Mouse (Mus musculus) adrenal gland (tissue): ENCODE data around the gene Dnajc11.

Source experiments
- intact Hi-C: fragments of 180-260 bp; cut with DNase I; formaldehyde crosslinking; loops from one replicate; pipeline ENCODE4 v1.15.1; 2025

Dnajc11 gene

GRCm38 (mm10) chr4:151983043-151983442 lies 49.6 kb downstream of the Dnajc11 start:
- intact Hi-C loops, result loop anchor here (5.0 kb wide), 1 partner anchor 49 kb away; no protein-coding TSS in a partner anchor

GRCm38 (mm10) chr4:151983560-151983959 lies 50.1 kb downstream of the Dnajc11 start:
- intact Hi-C loops, result loop anchor here (5.0 kb wide), 1 partner anchor 49 kb away; no protein-coding TSS in a partner anchor

DNA sequence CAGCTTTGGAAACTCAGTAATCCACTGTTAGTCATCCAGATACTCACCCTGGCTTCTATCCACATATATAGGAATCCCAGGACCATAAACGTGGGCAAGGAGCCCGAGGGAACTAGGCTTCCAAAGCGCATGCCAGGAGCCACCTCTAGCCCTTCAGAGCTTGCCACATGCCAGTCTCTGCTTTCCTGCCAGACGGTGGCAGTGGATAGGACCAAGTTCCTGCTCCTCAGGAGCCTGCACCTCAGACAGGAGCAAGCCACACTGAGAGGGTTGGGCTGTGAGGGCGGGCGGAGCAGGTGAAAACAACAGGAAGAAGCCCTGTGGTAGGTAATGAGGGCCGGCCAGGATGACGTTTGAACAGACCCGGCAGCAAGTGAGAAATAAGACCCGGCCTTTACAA lies 52.4 kb downstream of the Dnajc11 start:
- intact Hi-C loops, result loop anchor here (5.0 kb wide), 1 partner anchor 106 kb away; no protein-coding TSS in a partner anchor

- intact Hi-C loops, result loop anchor here (5.0 kb wide), 1 partner anchor 106 kb away; no protein-coding TSS in a partner anchor
Measured at GRCm38 (mm10) chr4:151986650-151987049, 53.2 kb downstream of the Dnajc11 start.

- intact Hi-C loops, result loop anchor here (5.0 kb wide), 1 partner anchor 104 kb away; no protein-coding TSS in a partner anchor
Measured at GRCm38 (mm10) chr4:151988014-151988341, 54.5 kb downstream of the Dnajc11 start.

- intact Hi-C loops, result loop anchor here (5.0 kb wide), 1 partner anchor 104 kb away; no protein-coding TSS in a partner anchor
Measured at GRCm38 (mm10) chr4:151988342-151989109, 55.0 kb downstream of the Dnajc11 start, which contains the start of gene Thap3. TSS of gene Thap3 (minus strand) at chr4:151988997.

DNA sequence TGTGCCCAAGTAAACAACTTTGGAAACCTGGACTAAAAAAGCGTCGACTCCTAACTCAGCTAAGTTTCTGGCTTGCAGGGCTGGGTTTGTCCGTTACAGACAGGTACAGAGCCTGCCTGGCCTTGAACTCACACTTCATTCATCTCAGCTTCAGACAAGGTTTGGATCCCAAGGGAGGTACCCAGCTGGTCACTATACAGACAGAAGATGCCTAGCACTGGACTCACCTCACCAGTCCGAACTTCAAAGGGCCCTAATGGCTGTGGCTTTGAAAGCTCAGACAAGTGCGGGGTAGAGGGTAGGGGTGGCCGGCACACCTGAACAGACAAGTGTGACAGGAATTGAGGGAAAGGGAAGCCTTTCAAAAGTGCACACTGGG lies 55.6 kb downstream of the Dnajc11 start:
- intact Hi-C loops, result loop anchor here (5.0 kb wide), 1 partner anchor 103 kb away; no protein-coding TSS in a partner anchor

DNA sequence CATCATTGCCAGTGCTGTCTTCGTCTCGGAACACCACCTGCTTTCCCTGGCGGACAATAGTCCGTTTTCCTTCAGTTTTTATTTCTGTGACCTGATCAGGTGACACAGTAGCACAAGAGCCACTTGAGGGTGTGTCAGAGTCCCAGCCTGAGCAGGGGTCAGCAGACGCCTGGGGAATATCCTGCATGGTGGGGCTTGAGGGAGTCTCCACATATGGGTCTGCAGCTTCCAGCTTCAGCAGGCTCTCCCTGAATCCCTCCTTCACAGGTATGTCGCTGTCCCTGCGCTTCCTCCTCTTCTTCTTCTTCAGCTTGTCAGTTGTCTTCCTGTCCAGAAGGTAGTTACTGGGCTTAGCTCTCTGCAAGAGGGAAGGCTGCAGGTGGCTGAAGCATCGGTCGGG lies 58.6 kb downstream of the Dnajc11 start:
- intact Hi-C loops, result no loop called here

- intact Hi-C loops, result no loop called here
Measured at GRCm38 (mm10) chr4:151993035-151993434, 59.5 kb downstream of the Dnajc11 start.

GRCm38 (mm10) chr4:151994228-151995171 lies 61.0 kb downstream of the Dnajc11 start:
- intact Hi-C loops, result no loop called here

DNA sequence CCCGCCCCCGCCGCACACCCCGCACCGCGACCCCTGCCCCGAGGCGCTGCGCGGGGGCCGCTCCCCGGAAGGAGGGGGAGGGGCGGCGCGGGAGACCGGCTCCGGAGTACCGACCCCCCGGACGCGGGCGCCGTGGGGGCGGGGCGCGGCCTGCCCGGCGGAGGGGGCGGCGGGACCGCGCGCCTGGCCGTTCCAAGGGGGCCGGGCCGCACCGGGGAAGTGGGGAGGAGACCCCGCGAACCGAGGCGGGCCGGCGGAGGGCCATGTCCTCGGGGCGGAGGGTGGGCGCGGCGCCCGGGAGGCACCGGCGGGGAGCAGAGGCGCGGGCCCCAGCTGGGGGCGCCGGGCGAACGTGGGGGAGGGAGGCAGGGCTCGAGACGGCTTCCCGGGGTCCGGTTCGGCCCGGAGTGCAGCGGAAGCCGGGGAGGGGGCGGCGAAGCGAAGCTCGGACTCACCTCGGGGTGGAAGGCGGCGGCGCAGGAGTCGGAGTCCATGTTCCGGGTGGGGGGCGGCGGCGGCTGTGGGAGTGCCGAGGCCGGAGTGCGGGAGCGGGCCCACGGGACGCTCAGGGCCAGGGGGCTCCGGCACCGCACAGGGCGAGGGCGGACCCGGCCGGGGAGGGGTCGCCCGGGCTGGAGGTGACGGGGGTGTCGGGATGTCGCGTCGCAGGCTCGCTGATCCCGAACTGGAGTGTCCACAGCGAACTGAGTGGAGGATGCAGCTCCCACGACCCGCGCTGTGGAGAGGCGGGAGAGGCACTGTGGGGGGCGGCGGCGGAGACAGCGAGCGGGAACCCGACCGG lies 62.1 kb downstream of the Dnajc11 start:
- intact Hi-C loops, result no loop called here

GRCm38 (mm10) chr4:151996173-151996950 lies 62.9 kb downstream of the Dnajc11 start, which contains the start of gene Phf13:
TSS of gene Phf13 (minus strand) at chr4:151996258.
- intact Hi-C loops, result no loop called here

- intact Hi-C loops, result no loop called here
Measured at GRCm38 (mm10) chr4:151996951-151997222, 63.4 kb downstream of the Dnajc11 start.

DNA sequence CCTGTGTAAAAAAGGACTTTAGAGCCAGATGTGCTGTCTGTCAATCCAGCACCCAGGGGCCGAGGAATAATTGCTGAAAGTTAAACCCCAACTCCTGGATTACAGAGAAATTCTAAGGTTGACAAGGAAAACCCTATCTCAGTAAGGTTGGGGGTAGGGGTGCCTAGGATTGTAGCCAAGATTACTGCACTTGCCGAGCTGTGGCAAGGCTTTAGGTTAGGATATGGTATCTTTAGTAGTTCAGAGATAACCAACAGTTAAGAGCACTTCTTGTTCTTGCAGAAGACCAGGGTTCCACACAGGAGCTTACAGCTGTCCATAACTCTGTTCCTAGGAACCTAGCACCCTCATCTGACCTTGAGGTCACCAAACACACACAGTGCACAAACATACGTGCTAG lies 64.2 kb downstream of the Dnajc11 start:
- intact Hi-C loops, result no loop called here

DNA sequence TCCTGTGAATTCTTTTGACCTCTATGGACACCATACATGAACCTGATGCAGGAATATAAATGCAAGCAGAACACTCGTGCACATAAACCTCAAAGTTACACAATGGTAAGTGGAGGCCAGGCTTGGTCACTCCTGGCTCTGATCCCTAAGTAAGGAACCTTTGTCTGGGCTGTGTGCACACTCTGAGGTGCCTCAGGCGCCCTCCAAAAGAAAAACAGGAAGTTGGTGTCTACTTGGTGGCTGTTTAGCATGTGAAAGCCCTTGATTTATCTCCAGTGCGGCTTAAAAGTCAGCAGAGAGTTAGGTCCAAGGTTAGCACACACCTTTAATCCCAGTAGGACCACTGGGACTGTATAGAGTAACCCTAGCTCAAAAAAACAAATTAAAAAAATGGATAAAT lies 66.0 kb downstream of the Dnajc11 start:
- intact Hi-C loops, result no loop called here

DNA sequence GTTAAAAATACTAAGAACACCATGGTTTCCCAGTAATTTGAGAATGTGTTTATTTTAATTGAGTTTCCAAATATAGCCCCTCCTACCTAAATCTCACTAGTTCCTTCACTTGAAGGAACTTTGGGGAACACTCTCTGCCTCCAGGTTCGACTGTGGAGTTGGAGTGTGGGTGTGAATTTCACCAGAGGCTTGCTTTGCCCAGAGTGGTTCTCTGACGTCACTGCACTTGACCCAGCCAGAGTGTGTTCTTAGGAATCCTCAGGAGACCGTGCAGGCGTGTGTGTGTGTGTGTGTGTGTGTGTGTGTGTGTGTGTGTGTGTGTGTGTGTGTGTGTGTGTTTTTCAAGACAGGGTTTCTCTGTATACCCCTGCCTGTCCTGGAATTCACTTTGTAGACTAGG lies 67.4 kb downstream of the Dnajc11 start:
- intact Hi-C loops, result no loop called here

GRCm38 (mm10) chr4:152001335-152001734 lies 67.8 kb downstream of the Dnajc11 start:
- intact Hi-C loops, result no loop called here

- intact Hi-C loops, result no loop called here
Measured at GRCm38 (mm10) chr4:152002063-152002462, 68.6 kb downstream of the Dnajc11 start.

- intact Hi-C loops, result no loop called here
Measured at GRCm38 (mm10) chr4:152006137-152006536, 72.6 kb downstream of the Dnajc11 start.

GRCm38 (mm10) chr4:152006812-152007211 lies 73.3 kb downstream of the Dnajc11 start:
- intact Hi-C loops, result no loop called here
